Mouse (Mus musculus) lung, adult 18-20 months (tissue): ENCODE data around the gene Krtap1-4.

Experiments
- DNase-seq, 2 experiments: peaks; one replicate each; pipeline ENCODE4 v3.0.0; 2022; ENCODE audit warnings: mixed read lengths in 2 of 2

Krtap1-4 gene

GRCm38 (mm10) chr11:99547892-99548291 is 35.6 kb downstream of the Krtap1-4 start:
- DNase-seq, result no peak

GRCm38 (mm10) chr11:99539721-99540120 is 43.7 kb downstream of the Krtap1-4 start:
- no peak for DNase-seq
